Mouse (Mus musculus): Measurements from ENCODE around the gene Slc2a13. TPM values are rescaled to one million over a fixed set of nuclear protein-coding genes. Genes with fewer than 3 reads are reported as not detected.

Gene Slc2a13
- polyA plus RNA-seq, 1 experiment = 18.2 TPM

GRCm38 (mm10) chr15:91334416-91334900, 238.6 kb downstream of the Slc2a13 start:
- no peak overlapping the region for H3K27ac ChIP-seq (ENCODE audit: insufficient read depth, low read length)
- TF ChIP-seq CTCF (IDR thresholded peaks at IDR 0.05; ENCODE audit: borderline replicate concordance, insufficient read depth, low read depth, low read length) (no peak), POLR2A (IDR thresholded peaks at IDR 0.05; ENCODE audit: borderline replicate concordance, insufficient read depth, low read length) (no peak)
- DNase-seq = no peak
- H3K4me3 ChIP-seq (replicated peaks; ENCODE audit: insufficient read depth, low read depth, low read length) = no peak overlapping the region
- H3K4me1 ChIP-seq (ENCODE audit: control insufficient read depth, insufficient read depth, low read length) = no peaks in the 10 kb centered on the region; the same call in 1 of the 2 replicates
- no peaks in the 10 kb centered on the region; the same call in 1 of the 2 replicates for H3K27me3 ChIP-seq (ENCODE audit: control insufficient read depth, insufficient read depth, low read length)
- 20% methylated on average over 6 of the region's 6 CpGs for WGBS

- no peak overlapping the region for H3K4me3 ChIP-seq (replicated peaks; ENCODE audit: insufficient read depth, low read depth, low read length)
- TF ChIP-seq POLR2A (IDR thresholded peaks at IDR 0.05; ENCODE audit: borderline replicate concordance, insufficient read depth, low read length) = no peak
- TF ChIP-seq CTCF (IDR thresholded peaks at IDR 0.05; ENCODE audit: borderline replicate concordance, insufficient read depth, low read depth, low read length) = no peak
- H3K27me3 ChIP-seq (ENCODE audit: control insufficient read depth, insufficient read depth, low read length) = no peaks in the 10 kb centered on the region
- no peak for DNase-seq
- 54% methylated on average over 3 of the region's 3 CpGs for WGBS
- no peak overlapping the region for H3K27ac ChIP-seq (ENCODE audit: insufficient read depth, low read length)
- H3K4me1 ChIP-seq (ENCODE audit: control insufficient read depth, insufficient read depth, low read length) = peaks cover 3% of the 10 kb centered on the region; the same call in 1 of the 2 replicates
Measured at GRCm38 (mm10) chr15:91327748-91328147, 245.3 kb downstream of the Slc2a13 start.

- DNase-seq = no peak
- Histone ChIP-seq H3K4me1 (ENCODE audit: control insufficient read depth, insufficient read depth, low read length) (peaks cover 3% of the 10 kb centered on the region; the same call in 1 of the 2 replicates), H3K4me3 (replicated peaks; ENCODE audit: insufficient read depth, low read depth, low read length) (no peak overlapping the region), H3K27ac (ENCODE audit: insufficient read depth, low read length) (no peak overlapping the region), H3K27me3 (ENCODE audit: control insufficient read depth, insufficient read depth, low read length) (no peaks in the 10 kb centered on the region)
- 82% methylated on average over 4 of the region's 4 CpGs for WGBS
- TF ChIP-seq CTCF (IDR thresholded peaks at IDR 0.05; ENCODE audit: borderline replicate concordance, insufficient read depth, low read depth, low read length) (no peak), POLR2A (IDR thresholded peaks at IDR 0.05; ENCODE audit: borderline replicate concordance, insufficient read depth, low read length) (no peak)
Measured at GRCm38 (mm10) chr15:91327023-91327422, 246.0 kb downstream of the Slc2a13 start.

- 77% methylated on average over 3 of the region's 3 CpGs for WGBS
- H3K4me3 ChIP-seq (replicated peaks; ENCODE audit: insufficient read depth, low read depth, low read length) = no peak overlapping the region
- H3K4me1 ChIP-seq (ENCODE audit: control insufficient read depth, insufficient read depth, low read length) = peaks cover 4% of the 10 kb centered on the region; the same call in 1 of the 2 replicates
- no peaks in the 10 kb centered on the region for H3K27me3 ChIP-seq (ENCODE audit: control insufficient read depth, insufficient read depth, low read length)
- H3K27ac ChIP-seq (ENCODE audit: insufficient read depth, low read length) = no peak overlapping the region
- TF ChIP-seq CTCF (IDR thresholded peaks at IDR 0.05; ENCODE audit: borderline replicate concordance, insufficient read depth, low read depth, low read length) (peak; percentile 46; the same call in 1 of the 2 replicates), POLR2A (IDR thresholded peaks at IDR 0.05; ENCODE audit: borderline replicate concordance, insufficient read depth, low read length) (no peak)
- peak; percentile 24 to 29 for DNase-seq
Measured at GRCm38 (mm10) chr15:91319376-91319775, 253.7 kb downstream of the Slc2a13 start.

GRCm38 (mm10) chr15:91316964-91317363, 256.1 kb downstream of the Slc2a13 start:
- Histone ChIP-seq H3K27me3 (ENCODE audit: control insufficient read depth, insufficient read depth, low read length) (no peaks in the 10 kb centered on the region), H3K4me1 (ENCODE audit: control insufficient read depth, insufficient read depth, low read length) (peaks cover 4% of the 10 kb centered on the region; the same call in 1 of the 2 replicates), H3K27ac (ENCODE audit: insufficient read depth, low read length) (no peak overlapping the region), H3K4me3 (replicated peaks; ENCODE audit: insufficient read depth, low read depth, low read length) (no peak overlapping the region)
- peak in 1 of 2 experiments; percentile 21 for DNase-seq
- 30% methylated on average over 4 of the region's 4 CpGs for WGBS
- TF ChIP-seq CTCF (IDR thresholded peaks at IDR 0.05; ENCODE audit: borderline replicate concordance, insufficient read depth, low read depth, low read length) (no peak), POLR2A (IDR thresholded peaks at IDR 0.05; ENCODE audit: borderline replicate concordance, insufficient read depth, low read length) (no peak)

- 39% methylated on average over 19 of the region's 19 CpGs for WGBS
- Histone ChIP-seq H3K4me1 (ENCODE audit: control insufficient read depth, insufficient read depth, low read length) (peaks cover 4% of the 10 kb centered on the region; the same call in 1 of the 2 replicates), H3K27me3 (ENCODE audit: control insufficient read depth, insufficient read depth, low read length) (no peaks in the 10 kb centered on the region), H3K4me3 (replicated peaks; ENCODE audit: insufficient read depth, low read depth, low read length) (no peak overlapping the region), H3K27ac (ENCODE audit: insufficient read depth, low read length) (no peak overlapping the region)
- DNase-seq = no peak
- no peak for TF ChIP-seq POLR2A (IDR thresholded peaks at IDR 0.05; ENCODE audit: borderline replicate concordance, insufficient read depth, low read length)
- no peak for TF ChIP-seq CTCF (IDR thresholded peaks at IDR 0.05; ENCODE audit: borderline replicate concordance, insufficient read depth, low read depth, low read length)
Measured at GRCm38 (mm10) chr15:91314402-91315318, 258.4 kb downstream of the Slc2a13 start.

- H3K4me1 ChIP-seq (ENCODE audit: control insufficient read depth, insufficient read depth, low read length) = no peaks in the 10 kb centered on the region
- TF ChIP-seq CTCF (IDR thresholded peaks at IDR 0.05; ENCODE audit: borderline replicate concordance, insufficient read depth, low read depth, low read length) = peak; percentile 33; the same call in 1 of the 2 replicates
- no peak for TF ChIP-seq POLR2A (IDR thresholded peaks at IDR 0.05; ENCODE audit: borderline replicate concordance, insufficient read depth, low read length)
- H3K27me3 ChIP-seq (ENCODE audit: control insufficient read depth, insufficient read depth, low read length) = no peaks in the 10 kb centered on the region
- no peak overlapping the region for H3K4me3 ChIP-seq (replicated peaks; ENCODE audit: insufficient read depth, low read depth, low read length)
- peak in 1 of 2 experiments; percentile 23 for DNase-seq
- 77% methylated on average over 7 of the region's 7 CpGs for WGBS
- no peak overlapping the region for H3K27ac ChIP-seq (ENCODE audit: insufficient read depth, low read length)
Measured at GRCm38 (mm10) chr15:91304296-91304852, 268.7 kb downstream of the Slc2a13 start.

All from cerebellum, adult 2 months (tissue).